Mouse (Mus musculus) heart, embryonic 10.5 days (tissue): Measurements from ENCODE around the gene Ppif. TPM values are rescaled to one million over a fixed set of nuclear protein-coding genes. Genes with fewer than 3 reads are reported as not detected.

Experiments used
- DNase-seq: peaks from one replicate; pipeline ENCODE4 v3.0.0-alpha.2; 2017; ENCODE audit warnings: low spot score
- H3K27ac ChIP-seq: fragments of 300-500 bp; sonication (generic); 2 replicates; pipeline ENCODE4 v1.5.1; 2016; ENCODE audit warnings: mild to moderate bottlenecking
- H3K27me3 ChIP-seq: fragments of 300-500 bp; sonication (generic); 2 replicates; pipeline ENCODE4 v1.6.1; 2016; ENCODE audit warnings: mild to moderate bottlenecking; ENCODE audit not compliant: poor library complexity, insufficient read depth, severe bottlenecking
- H3K36me3 ChIP-seq: fragments of 300-500 bp; sonication (generic); 2 replicates; pipeline ENCODE4 v1.6.1; 2016; ENCODE audit warnings: mild to moderate bottlenecking, moderate library complexity
- H3K4me1 ChIP-seq: fragments of 300-500 bp; sonication (generic); 2 replicates; pipeline ENCODE4 v1.6.1; 2016; ENCODE audit warnings: mild to moderate bottlenecking
- H3K4me3 ChIP-seq: fragments of 300-500 bp; sonication (generic); 2 replicates; pipeline ENCODE4 v1.5.1; 2016; ENCODE audit warnings: mild to moderate bottlenecking, moderate library complexity
- H3K9me3 ChIP-seq: fragments of 300-500 bp; sonication (generic); 2 replicates; pipeline ENCODE4 v1.6.1; 2016; ENCODE audit warnings: mild to moderate bottlenecking, moderate library complexity
- WGBS: fragments of 180-500 bp; shearing (Covaris S2); methylation state at CpG from one replicate; pipeline ENCODE4 v1.1.7; 2016; 5-methylcytosine and 5-hydroxymethylcytosine counted together
- polyA plus RNA-seq: library from polyadenylated mRNA; unstranded; fragments of >200 nt; fragmentation: Nextera tagmentation; extraction: Ambion mirVana; gene quantifications from 2 replicates; pipeline ENCODE4 v1.2.1, GENCODE M21; 2016

Ppif gene
- polyA plus RNA-seq, result 65.7 and 104 TPM in 2 replicates

DNA sequence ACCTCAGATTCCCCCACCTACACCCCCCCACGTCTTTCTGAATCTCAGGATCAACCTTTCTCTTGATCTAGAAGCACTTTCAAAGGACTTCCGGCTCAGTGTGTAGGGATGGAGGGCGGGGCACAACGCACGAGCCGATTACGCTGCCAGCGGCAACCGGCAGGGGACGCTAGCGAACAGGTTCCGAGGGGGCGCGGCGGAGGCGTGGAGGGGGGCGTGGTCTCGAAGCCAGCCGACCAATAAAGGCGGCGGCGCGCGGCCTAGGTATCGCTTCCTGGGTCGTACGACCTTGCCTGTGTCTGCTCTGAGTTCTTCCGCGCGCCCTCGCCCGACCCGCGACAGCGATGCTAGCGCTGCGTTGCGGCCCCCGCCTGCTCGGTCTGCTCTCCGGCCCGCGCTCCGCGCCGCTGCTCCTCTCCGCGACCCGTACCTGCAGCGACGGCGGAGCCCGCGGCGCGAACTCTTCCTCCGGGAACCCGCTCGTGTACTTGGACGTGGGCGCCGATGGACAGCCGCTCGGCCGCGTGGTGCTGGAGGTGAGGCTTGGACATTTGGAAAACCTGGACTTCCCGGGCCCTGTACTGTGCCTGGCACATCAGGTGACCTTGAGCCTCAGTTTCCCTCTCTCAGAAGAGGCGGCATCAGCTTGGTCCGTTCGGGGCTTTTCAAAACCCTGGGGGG is at the start of gene Ppif:
Gene Ppif (plus strand): TSS at position 267 of the 681 bp plus-strand sequence.
- Histone ChIP-seq H3K4me1 (peaks cover 36% of the 10 kb centered on the region), H3K27ac (peak within 1 kb of the TSS; percentile 95), H3K9me3 (no peaks in the 10 kb centered on the region), H3K4me3 (peak within 1 kb of the TSS; percentile 86), H3K27me3 (no peaks in the 10 kb centered on the region), H3K36me3 (peaks cover 37% of the 10 kb centered on the region)
- WGBS, result under 1% methylated on average over 70 of the region's 70 CpGs
- peak; percentile 97 for DNase-seq

DNA sequence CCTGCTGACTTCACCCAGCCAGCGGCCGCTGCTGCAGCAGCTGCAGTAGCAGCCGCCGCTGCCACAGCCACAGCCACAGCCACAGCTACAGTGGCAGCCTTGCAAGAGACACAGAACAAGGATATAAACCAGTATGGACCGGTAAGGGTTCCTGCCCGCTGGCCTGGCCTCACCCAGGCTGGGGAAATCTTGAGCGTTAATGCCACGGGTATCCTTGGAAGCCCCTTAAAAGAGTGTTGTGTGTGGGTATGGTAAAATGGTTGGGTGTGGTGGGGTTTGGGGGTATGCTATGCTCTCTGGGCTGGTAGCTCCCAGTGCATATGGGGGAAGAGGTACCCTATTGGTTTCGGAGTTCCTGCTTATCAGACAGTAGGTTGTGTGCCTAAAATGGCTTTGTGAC is 48.2 kb upstream of the Ppif start:
- peaks cover 90% of the 10 kb centered on the region for H3K36me3 ChIP-seq
- no peaks in the 10 kb centered on the region for H3K9me3 ChIP-seq
- WGBS, result 91% methylated on average over 9 of the region's 9 CpGs
- peaks cover 21% of the 10 kb centered on the region for H3K4me1 ChIP-seq
- no peak for DNase-seq
- H3K27me3 ChIP-seq, result no peaks in the 10 kb centered on the region
- H3K27ac ChIP-seq, result no peak overlapping the region
- no peak overlapping the region for H3K4me3 ChIP-seq

- Histone ChIP-seq H3K9me3 (no peaks in the 10 kb centered on the region), H3K27me3 (no peaks in the 10 kb centered on the region), H3K36me3 (peaks cover 90% of the 10 kb centered on the region), H3K4me1 (peaks cover 16% of the 10 kb centered on the region), H3K27ac (no peak overlapping the region), H3K4me3 (no peak overlapping the region)
- 66% methylated on average over 2 of the region's 2 CpGs for WGBS
- DNase-seq, result peak; percentile 86
Observed at GRCm38 (mm10) chr14:25646161-25646621, 47.8 kb upstream of the Ppif start.

GRCm38 (mm10) chr14:25651131-25651530 is 42.8 kb upstream of the Ppif start:
- Histone ChIP-seq H3K9me3 (no peaks in the 10 kb centered on the region), H3K36me3 (peaks cover 100% of the 10 kb centered on the region), H3K4me1 (peaks cover 7% of the 10 kb centered on the region; the same call in 1 of the 2 replicates), H3K27me3 (no peaks in the 10 kb centered on the region), H3K4me3 (no peak overlapping the region), H3K27ac (no peak overlapping the region)
- WGBS, result 93% methylated on average over 4 of the region's 4 CpGs
- no peak for DNase-seq

GRCm38 (mm10) chr14:25651905-25652304 is 42.0 kb upstream of the Ppif start:
- WGBS, result 91% methylated on average over 9 of the region's 9 CpGs
- Histone ChIP-seq H3K36me3 (peaks cover 100% of the 10 kb centered on the region), H3K27ac (no peak overlapping the region), H3K27me3 (no peaks in the 10 kb centered on the region), H3K9me3 (no peaks in the 10 kb centered on the region), H3K4me3 (no peak overlapping the region), H3K4me1 (no peaks in the 10 kb centered on the region)
- DNase-seq, result no peak

GRCm38 (mm10) chr14:25654401-25655197 is 39.4 kb upstream of the Ppif start:
- no peak overlapping the region for H3K4me3 ChIP-seq
- H3K9me3 ChIP-seq, result no peaks in the 10 kb centered on the region
- H3K27ac ChIP-seq, result no peak overlapping the region
- H3K27me3 ChIP-seq, result no peaks in the 10 kb centered on the region
- H3K4me1 ChIP-seq, result no peaks in the 10 kb centered on the region
- no peak for DNase-seq
- H3K36me3 ChIP-seq, result peaks cover 100% of the 10 kb centered on the region
- 93% methylated on average over 14 of the region's 14 CpGs for WGBS

- WGBS, result 64% methylated on average over 11 of the region's 11 CpGs
- no peaks in the 10 kb centered on the region for H3K27me3 ChIP-seq
- peaks cover 26% of the 10 kb centered on the region for H3K4me1 ChIP-seq
- no peaks in the 10 kb centered on the region for H3K9me3 ChIP-seq
- H3K4me3 ChIP-seq, result no peak overlapping the region
- peaks cover 98% of the 10 kb centered on the region for H3K36me3 ChIP-seq
- no peak for DNase-seq
- no peak overlapping the region for H3K27ac ChIP-seq
Observed at GRCm38 (mm10) chr14:25660661-25661060, 33.3 kb upstream of the Ppif start.

- Histone ChIP-seq H3K27me3 (no peaks in the 10 kb centered on the region), H3K4me3 (no peak overlapping the region), H3K4me1 (peaks cover 26% of the 10 kb centered on the region), H3K36me3 (peaks cover 96% of the 10 kb centered on the region), H3K27ac (no peak overlapping the region), H3K9me3 (no peaks in the 10 kb centered on the region)
- no peak for DNase-seq
- 84% methylated on average over 17 of the region's 17 CpGs for WGBS
Observed at GRCm38 (mm10) chr14:25661185-25661920, 32.6 kb upstream of the Ppif start.

DNA sequence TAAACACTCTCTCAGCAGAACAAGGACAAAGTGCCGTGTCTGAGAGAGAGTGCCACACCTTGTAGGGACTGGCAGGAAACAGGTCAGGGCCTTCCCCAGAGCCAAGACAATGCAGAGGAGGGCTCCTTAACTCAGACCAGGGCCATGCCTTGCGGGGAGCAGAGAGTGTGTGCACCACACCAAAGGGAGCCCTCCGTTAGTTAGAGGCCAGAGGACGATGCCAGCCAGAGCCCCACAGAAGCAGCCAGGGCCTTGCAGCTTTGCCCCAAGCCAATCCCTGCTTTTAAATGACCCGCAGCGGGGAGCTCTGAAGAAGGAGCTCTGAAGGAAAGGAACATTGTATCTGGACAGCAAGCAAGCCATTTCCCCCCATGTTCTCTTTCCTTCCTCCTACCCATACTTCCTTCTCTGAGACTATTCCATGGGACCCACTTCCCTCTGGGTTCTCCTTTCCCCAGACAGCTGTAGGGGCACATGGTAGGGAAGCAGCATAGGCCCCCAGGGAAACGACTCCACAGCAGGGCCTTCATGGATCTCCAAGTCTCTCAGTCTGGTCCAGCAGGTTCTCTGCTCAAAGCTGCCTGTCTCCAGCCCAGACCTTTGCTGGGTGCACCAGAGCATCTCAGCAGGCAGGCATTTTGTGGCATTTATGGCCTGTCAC is 30.2 kb upstream of the Ppif start:
- Histone ChIP-seq H3K27me3 (no peaks in the 10 kb centered on the region), H3K4me3 (no peak overlapping the region), H3K9me3 (no peaks in the 10 kb centered on the region), H3K4me1 (peaks cover 38% of the 10 kb centered on the region), H3K36me3 (peaks cover 74% of the 10 kb centered on the region), H3K27ac (peak overlapping the region; percentile 52)
- no peak for DNase-seq
- WGBS, result 82% methylated on average over 7 of the region's 7 CpGs

- peak overlapping the region; percentile 33; the same call in 1 of the 2 replicates for H3K27ac ChIP-seq
- no peak overlapping the region for H3K4me3 ChIP-seq
- H3K27me3 ChIP-seq, result no peaks in the 10 kb centered on the region
- WGBS, result 70% methylated on average over 7 of the region's 7 CpGs
- peaks cover 41% of the 10 kb centered on the region for H3K4me1 ChIP-seq
- peaks cover 70% of the 10 kb centered on the region for H3K36me3 ChIP-seq
- no peaks in the 10 kb centered on the region for H3K9me3 ChIP-seq
- DNase-seq, result no peak
Observed at GRCm38 (mm10) chr14:25664310-25664695, 29.7 kb upstream of the Ppif start.

GRCm38 (mm10) chr14:25665314-25665970 is 28.5 kb upstream of the Ppif start:
- 74% methylated on average over 19 of the region's 19 CpGs for WGBS
- no peaks in the 10 kb centered on the region for H3K9me3 ChIP-seq
- H3K27me3 ChIP-seq, result no peaks in the 10 kb centered on the region
- no peak overlapping the region for H3K27ac ChIP-seq
- peaks cover 39% of the 10 kb centered on the region for H3K4me1 ChIP-seq
- H3K36me3 ChIP-seq, result peaks cover 59% of the 10 kb centered on the region
- DNase-seq, result no peak
- no peak overlapping the region for H3K4me3 ChIP-seq
